ENCODE assay signal across 26 mouse cellular contexts in genomic region chr12:79550049-79550682, GRCm38 (mm10).
DNase-seq lines count a peak whose midpoint lies in the region; ATAC-seq and TF ChIP-seq lines count a peak whose summit lies in the region.
"Had no signal": no experiment of that assay in that cellular context is flagged by ENCODE, and none has a peak within 500 bp of the region (broad histone marks: within the 10 kb centered on the region; RNA-seq: fewer than 3 reads in every experiment).

No protein-coding gene starts in this region.

- H3K36me3 ChIP-seq in embryonic facial prominence, embryonic 12.5 days, result no peaks in the 10 kb centered on the region
- no peaks in the 10 kb centered on the region for H3K36me3 ChIP-seq in embryonic facial prominence, embryonic 10.5 days (replicated peaks)
- H3K36me3 ChIP-seq in embryonic facial prominence, embryonic 15.5 days, result no peaks in the 10 kb centered on the region
- H3K36me3 ChIP-seq in midbrain, postnatal 0 days (ENCODE audit: insufficient read depth, low read length), result no peaks in the 10 kb centered on the region
- H3K36me3 ChIP-seq: forebrain, embryonic 15.5 days; hindbrain, embryonic 15.5 days; intestine, embryonic 15.5 days; limb, embryonic 13.5 days; liver, embryonic 13.5 days; midbrain, embryonic 12.5 days; stomach, embryonic 15.5 days had no signal

- 60% methylated on average over 7 of the region's 7 CpGs for WGBS in embryonic facial prominence, embryonic 12.5 days
- WGBS in embryonic facial prominence, embryonic 10.5 days, result 85% methylated on average over 7 of the region's 7 CpGs
- WGBS in embryonic facial prominence, embryonic 15.5 days, result 66% methylated on average over 7 of the region's 7 CpGs
- 72% methylated on average over 7 of the region's 7 CpGs for WGBS in midbrain, postnatal 0 days

- no peak overlapping the region for H3K4me2 ChIP-seq in embryonic facial prominence, embryonic 12.5 days (replicated peaks)
- H3K4me2 ChIP-seq in embryonic facial prominence, embryonic 15.5 days (replicated peaks), result no peak overlapping the region
- H3K4me2 ChIP-seq in midbrain, postnatal 0 days (ENCODE audit: low read depth, low read length, poor library complexity, severe bottlenecking), result no peak overlapping the region
- H3K4me2 ChIP-seq: forebrain, embryonic 15.5 days; heart, embryonic 11.5 days; hindbrain, embryonic 15.5 days; intestine, embryonic 15.5 days; limb, embryonic 13.5 days; liver, embryonic 13.5 days; midbrain, embryonic 12.5 days; stomach, embryonic 15.5 days had no signal

- no peaks in the 10 kb centered on the region for H3K27me3 ChIP-seq in embryonic facial prominence, embryonic 12.5 days
- H3K27me3 ChIP-seq in embryonic facial prominence, embryonic 10.5 days (replicated peaks; ENCODE audit: low read depth, poor library complexity, severe bottlenecking), result no peaks in the 10 kb centered on the region
- no peaks in the 10 kb centered on the region for H3K27me3 ChIP-seq in embryonic facial prominence, embryonic 15.5 days
- no peaks in the 10 kb centered on the region for H3K27me3 ChIP-seq in midbrain, postnatal 0 days (ENCODE audit: insufficient read depth, low read length)
- H3K27me3 ChIP-seq: forebrain, embryonic 15.5 days; hindbrain, embryonic 15.5 days; intestine, embryonic 15.5 days; limb, embryonic 13.5 days; liver, embryonic 13.5 days; megakaryocyte, embryonic 14.5 days; midbrain, embryonic 12.5 days; stomach, embryonic 15.5 days had no signal

- H3K9me3 ChIP-seq in embryonic facial prominence, embryonic 12.5 days, result no peaks in the 10 kb centered on the region
- no peaks in the 10 kb centered on the region for H3K9me3 ChIP-seq in embryonic facial prominence, embryonic 10.5 days
- H3K9me3 ChIP-seq in embryonic facial prominence, embryonic 15.5 days (replicated peaks), result no peaks in the 10 kb centered on the region
- H3K9me3 ChIP-seq in midbrain, postnatal 0 days (ENCODE audit: low read length), result no peaks in the 10 kb centered on the region
- H3K9me3 ChIP-seq: forebrain, embryonic 15.5 days; hindbrain, embryonic 15.5 days; intestine, embryonic 15.5 days; limb, embryonic 13.5 days; liver, embryonic 13.5 days; megakaryocyte, embryonic 14.5 days; midbrain, embryonic 12.5 days; stomach, embryonic 15.5 days had no signal

- peak overlapping the region; percentile 50; the same call in 1 of the 2 replicates for H3K27ac ChIP-seq in embryonic facial prominence, embryonic 12.5 days
- H3K27ac ChIP-seq in embryonic facial prominence, embryonic 10.5 days (replicated peaks), result no peak overlapping the region
- no peak overlapping the region for H3K27ac ChIP-seq in embryonic facial prominence, embryonic 15.5 days (replicated peaks)
- no peak overlapping the region for H3K27ac ChIP-seq in midbrain, postnatal 0 days (ENCODE audit: low read depth, low read length)
- H3K27ac ChIP-seq: forebrain, embryonic 15.5 days; hindbrain, embryonic 15.5 days; intestine, embryonic 15.5 days; limb, embryonic 13.5 days; liver, embryonic 13.5 days; midbrain, embryonic 12.5 days; stomach, embryonic 15.5 days had no signal

- H3K4me3 ChIP-seq in embryonic facial prominence, embryonic 12.5 days, result no peak overlapping the region
- H3K4me3 ChIP-seq in embryonic facial prominence, embryonic 10.5 days, result no peak overlapping the region
- H3K4me3 ChIP-seq in embryonic facial prominence, embryonic 15.5 days (replicated peaks), result no peak overlapping the region
- no peak overlapping the region for H3K4me3 ChIP-seq in midbrain, postnatal 0 days (ENCODE audit: low read depth, low read length)
- H3K4me3 ChIP-seq: forebrain, embryonic 15.5 days; hindbrain, embryonic 15.5 days; intestine, embryonic 15.5 days; limb, embryonic 13.5 days; liver, embryonic 13.5 days; megakaryocyte, embryonic 14.5 days; midbrain, embryonic 12.5 days; stomach, embryonic 15.5 days had no signal

- H3K9ac ChIP-seq in embryonic facial prominence, embryonic 12.5 days, result no peak overlapping the region
- no peak overlapping the region for H3K9ac ChIP-seq in embryonic facial prominence, embryonic 15.5 days
- H3K9ac ChIP-seq in midbrain, postnatal 0 days (replicated peaks; ENCODE audit: low read length, poor library complexity, severe bottlenecking), result no peak overlapping the region
- H3K9ac ChIP-seq: forebrain, embryonic 15.5 days; hindbrain, embryonic 15.5 days; intestine, embryonic 15.5 days; limb, embryonic 13.5 days; liver, embryonic 13.5 days; midbrain, embryonic 12.5 days; stomach, embryonic 15.5 days had no signal

- DNase-seq in embryonic facial prominence, embryonic 10.5 days (ENCODE audit: low spot score), result no peak
- peak; percentile 47 for DNase-seq in CD4-positive, CD25-positive, alpha-beta regulatory T cell, adult 2 months (ENCODE audit: low read depth, low spot score)
- DNase-seq in naive thymus-derived CD4-positive, alpha-beta T cell, adult 2 months (ENCODE audit: low read depth), result peak; percentile 11
- DNase-seq in midbrain, postnatal 0 days (ENCODE audit: low spot score), result no peak
- no peak for DNase-seq in kidney, postnatal 25 days
- DNase-seq: adrenal gland, adult 2 months; adrenal gland, postnatal 36 days; cerebellum, adult 9-10 months; cerebellum, postnatal 36 days; gastrocnemius, postnatal 25 days; heart, adult 18-20 months; kidney, adult 2 months; liver, embryonic 13.5 days; lung, adult 18-20 months; lung, postnatal 4 days had no signal

- no peak for TF ChIP-seq CTCF in midbrain, postnatal 0 days (IDR thresholded peaks at IDR 0.05)

- peak; percentile 72 for ATAC-seq in embryonic facial prominence, embryonic 12.5 days (ENCODE audit: insufficient number of reproducible peaks, insufficient read depth, low FRiP score, low TSS enrichment)
- ATAC-seq in embryonic facial prominence, embryonic 15.5 days (ENCODE audit: insufficient number of reproducible peaks, low FRiP score, low TSS enrichment, low read depth), result 0 out of 2 replicates have a peak, but pooled peaks have one; percentile 12
- no peak for ATAC-seq in midbrain, postnatal 0 days (ENCODE audit: low FRiP score)
- ATAC-seq: forebrain, embryonic 15.5 days; intestine, embryonic 15.5 days; lung, postnatal 0 days had no signal

- H3K4me1 ChIP-seq in embryonic facial prominence, embryonic 12.5 days, result peaks cover 7% of the 10 kb centered on the region; the same call in 1 of the 2 replicates
- peaks cover 36% of the 10 kb centered on the region for H3K4me1 ChIP-seq in embryonic facial prominence, embryonic 10.5 days
- peaks cover 12% of the 10 kb centered on the region; the same call in 1 of the 2 replicates for H3K4me1 ChIP-seq in embryonic facial prominence, embryonic 15.5 days
- H3K4me1 ChIP-seq in midbrain, postnatal 0 days (ENCODE audit: insufficient read depth, low read length), result no peaks in the 10 kb centered on the region
- H3K4me1 ChIP-seq: forebrain, embryonic 15.5 days; hindbrain, embryonic 15.5 days had no signal

Comparison
In these comparisons a context has a peak if more than half of its experiments do, and no peak if none do; other contexts are left out.
1. DNase-seq: peak in CD4-positive, CD25-positive, alpha-beta regulatory T cell, adult 2 months (single experiment) and naive thymus-derived CD4-positive, alpha-beta T cell, adult 2 months (single experiment); none in embryonic facial prominence, embryonic 10.5 days (single experiment), midbrain, postnatal 0 days (single experiment) and kidney, postnatal 25 days (0 of 2).